Mouse (Mus musculus) erythroid progenitor cell, adult 5-6 weeks (primary cell): Measurements from ENCODE around the gene Il2. TPM values are rescaled to one million over a fixed set of nuclear protein-coding genes. Genes with fewer than 3 reads are reported as not detected.

Experiments
- ATAC-seq: replicated peaks from 2 replicates; pipeline ENCODE4 v1.8.0; 2016; ENCODE audit warnings: moderate number of reproducible peaks, mild to moderate bottlenecking, moderate TSS enrichment, inconsistent platforms; ENCODE audit not compliant: poor library complexity, low FRiP score, severe bottlenecking
- total RNA-seq, 2 experiments: library from RNA; stranded (forward) in 1 of 2; stranded (reverse) in 1 of 2; fragments of 150-400 nt in 1 of 2; fragments of 186-747, 209-891 nt in 1 of 2; gene quantifications; 2 replicates each; pipeline versions ENCODE4 v1.2.3 to v1.2.4; 2015 to 2017; ENCODE audit warnings: low replicate concordance in 2 of 2

Il2 gene
- 1.3 TPM in 1 of 2 replicates, not detected in the other for total RNA-seq (2015; ENCODE audit: low replicate concordance)
- total RNA-seq (2017; ENCODE audit: low replicate concordance): not detected in 2 replicates

- ATAC-seq: no peak
Observed at GRCm38 (mm10) chr3:37125655-37126054, at the start of gene Il2. TSS of gene Il2 (minus strand) at chr3:37125959.

GRCm38 (mm10) chr3:37174711-37175572, 49.2 kb upstream of the Il2 start:
- ATAC-seq: no peak

DNA sequence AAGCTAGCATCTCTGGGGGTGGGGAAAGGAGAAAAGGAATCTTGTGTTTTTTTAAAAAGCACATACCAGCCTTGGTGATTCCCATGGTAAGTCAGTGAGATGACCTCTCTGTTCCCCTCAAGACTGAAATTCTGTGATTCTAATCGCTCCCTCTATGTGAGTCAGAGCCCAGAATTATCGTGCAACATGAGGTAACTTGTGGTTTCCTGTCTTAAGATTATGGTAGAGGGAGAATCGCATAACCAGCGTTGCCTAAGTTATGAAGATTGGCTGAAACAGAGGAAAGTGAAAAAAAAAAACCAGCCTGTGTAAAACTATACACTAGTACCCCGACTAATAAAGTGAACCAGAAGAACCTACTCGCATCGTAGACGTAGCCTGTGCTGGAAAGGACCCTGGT, 47.5 kb upstream of the Il2 start:
- no peak for ATAC-seq

DNA sequence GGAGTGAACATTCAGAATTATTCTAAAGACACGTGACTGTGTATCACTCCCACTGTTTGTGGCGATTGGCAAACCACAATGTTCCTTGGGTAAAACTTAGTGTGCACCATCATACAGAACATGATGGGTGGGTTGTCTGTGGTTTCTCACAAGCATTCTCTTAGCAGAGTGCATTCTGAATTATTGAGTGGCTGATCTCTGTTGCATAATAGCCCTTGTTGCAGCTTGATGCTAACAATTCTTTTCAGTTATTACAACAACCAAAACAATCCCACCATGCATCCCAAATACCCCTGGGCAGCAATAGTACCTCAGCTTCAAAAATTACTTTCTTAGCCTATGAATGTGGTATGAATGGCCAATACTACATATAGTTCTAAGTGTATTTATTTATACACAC, 43.5 kb upstream of the Il2 start:
- ATAC-seq: no peak

DNA sequence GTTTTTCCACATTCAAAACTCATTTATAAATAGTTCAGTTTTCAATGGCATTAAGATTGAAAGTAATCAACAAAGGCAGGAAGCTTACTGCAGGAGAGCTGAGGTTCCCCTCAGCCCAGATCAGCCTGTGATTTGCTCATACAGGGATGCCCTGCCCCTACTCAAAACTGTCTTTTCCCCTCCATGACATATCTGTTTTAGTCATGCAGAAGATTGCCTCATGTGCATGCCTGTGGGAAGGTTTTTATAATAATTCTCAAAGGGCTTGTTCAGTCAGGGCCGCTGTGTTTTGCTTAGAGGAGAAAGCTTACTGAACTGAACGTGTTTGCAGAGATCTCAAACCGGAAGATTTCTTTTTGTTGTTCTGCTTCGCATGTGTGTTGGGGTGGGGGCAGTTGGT, 35.3 kb upstream of the Il2 start:
- no peak for ATAC-seq

GRCm38 (mm10) chr3:37158246-37158645, 32.5 kb upstream of the Il2 start:
- ATAC-seq: no peak

DNA sequence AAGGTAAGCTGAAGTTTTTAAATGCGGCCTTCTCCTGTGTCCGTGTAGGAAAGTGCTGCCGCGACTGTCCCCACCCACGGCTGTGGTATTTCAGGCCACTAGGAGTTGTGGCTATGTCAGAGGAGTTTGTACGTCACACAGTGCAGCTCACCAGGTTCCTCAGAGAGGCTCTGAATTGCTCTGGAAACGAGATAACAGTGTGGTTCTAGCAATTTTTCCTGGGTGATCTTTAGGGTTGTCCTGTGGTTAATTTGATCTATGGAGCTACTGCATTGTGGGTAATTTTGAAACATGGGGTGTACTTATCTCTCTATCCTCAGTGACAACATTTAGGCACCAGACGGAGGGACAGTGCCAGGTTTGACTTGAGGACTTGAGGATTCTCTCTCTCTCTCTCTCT, 31.3 kb upstream of the Il2 start:
- ATAC-seq: no peak

DNA sequence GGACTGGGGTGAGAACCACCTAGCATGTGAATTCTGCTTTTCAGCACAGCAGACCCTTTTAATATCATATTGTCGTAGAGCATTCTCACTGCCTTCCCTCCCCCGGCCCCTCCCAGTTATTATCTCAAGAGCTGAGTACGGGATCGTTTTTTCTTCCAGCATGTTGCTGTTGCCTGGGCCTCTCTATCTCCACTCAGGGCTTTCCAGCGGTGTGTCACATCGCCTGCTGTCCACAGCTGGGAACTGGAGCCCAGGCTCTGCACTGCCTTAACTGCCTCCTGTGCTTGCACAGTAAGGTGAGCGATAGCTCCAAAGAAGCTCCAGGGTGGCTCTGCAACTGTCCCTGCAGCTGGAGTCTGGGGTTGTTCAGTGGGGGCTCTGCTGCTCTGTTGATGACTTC, 28.6 kb upstream of the Il2 start:
- no peak for ATAC-seq

- no peak for ATAC-seq
Observed at GRCm38 (mm10) chr3:37153004-37153403, 27.2 kb upstream of the Il2 start.

DNA sequence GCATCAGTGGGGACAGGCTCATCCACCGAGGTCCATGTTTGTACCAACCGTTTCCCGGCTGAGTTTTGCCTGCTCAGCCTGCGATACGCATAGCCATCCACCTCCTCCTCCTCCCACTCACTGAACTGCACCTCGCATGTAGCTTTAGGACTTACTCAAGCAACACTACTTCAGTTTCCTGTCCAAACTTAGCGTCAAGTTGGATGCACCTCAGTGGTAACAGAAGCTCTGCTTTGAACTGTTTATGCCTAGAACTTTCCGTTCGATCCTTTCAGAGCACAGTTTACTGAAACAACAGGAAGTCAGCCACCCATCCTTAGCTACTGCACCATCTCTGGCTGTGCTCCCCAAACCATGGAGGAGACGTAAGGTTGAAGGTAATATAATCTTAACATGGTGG, 26.5 kb upstream of the Il2 start:
- no peak for ATAC-seq

DNA sequence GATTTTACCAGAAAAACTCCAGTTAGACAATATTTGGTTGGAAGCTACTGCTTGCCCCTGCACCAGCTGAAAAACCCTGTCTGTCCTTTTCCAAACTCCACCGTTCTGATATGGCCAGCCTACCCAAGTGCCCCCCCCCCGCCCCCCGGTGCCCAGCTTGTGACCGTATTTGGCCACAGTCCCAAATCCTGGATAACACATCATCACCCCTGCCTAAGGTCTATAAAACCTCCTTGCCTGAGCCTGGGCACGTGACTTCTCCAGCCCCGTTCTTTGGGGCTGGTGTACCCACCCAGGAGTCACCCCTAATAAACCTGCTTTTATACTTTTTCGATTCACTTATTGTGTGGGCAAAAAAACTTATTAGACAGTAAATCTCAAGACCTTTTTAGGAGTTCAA, 21.1 kb upstream of the Il2 start:
- ATAC-seq: no peak

DNA sequence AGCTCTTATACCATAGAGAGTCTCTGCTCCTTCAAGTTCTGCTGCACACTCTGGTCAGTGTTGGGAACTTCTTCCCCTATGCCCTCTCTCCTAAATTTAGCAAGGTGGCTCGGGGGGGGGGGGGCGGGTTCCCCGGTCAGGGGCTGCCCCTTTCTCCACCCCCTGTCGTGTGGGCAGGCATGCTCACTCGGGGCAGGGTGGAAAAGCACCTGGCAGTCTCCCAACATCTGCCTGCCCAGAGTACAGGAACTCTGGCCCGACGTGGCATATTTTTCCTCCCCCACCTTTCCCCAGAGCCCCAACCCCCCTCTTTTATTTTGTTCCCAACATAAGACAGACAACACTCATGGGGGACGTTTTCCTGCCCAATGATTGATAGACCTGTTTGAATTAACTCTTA, 20.6 kb upstream of the Il2 start:
- ATAC-seq: no peak

DNA sequence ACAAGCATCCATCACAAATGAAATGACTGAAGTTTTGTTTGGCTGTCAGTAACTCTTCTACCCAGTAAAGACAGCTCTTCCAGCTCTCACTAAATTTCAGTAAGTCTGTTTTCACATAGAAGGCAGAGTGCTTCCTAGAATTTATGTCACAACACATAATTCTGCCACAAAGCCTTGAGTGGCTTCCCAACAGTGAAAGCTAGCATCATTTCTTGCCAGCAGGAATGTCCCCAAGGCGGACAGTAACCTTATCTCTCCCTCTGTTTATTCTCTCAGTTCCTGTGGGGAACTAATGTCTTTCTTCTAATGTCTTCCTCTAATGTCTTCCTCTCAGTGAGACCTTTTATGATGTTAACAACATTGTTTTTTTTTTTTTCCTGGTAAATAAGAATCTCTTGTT, 19.2 kb upstream of the Il2 start:
- no peak for ATAC-seq

DNA sequence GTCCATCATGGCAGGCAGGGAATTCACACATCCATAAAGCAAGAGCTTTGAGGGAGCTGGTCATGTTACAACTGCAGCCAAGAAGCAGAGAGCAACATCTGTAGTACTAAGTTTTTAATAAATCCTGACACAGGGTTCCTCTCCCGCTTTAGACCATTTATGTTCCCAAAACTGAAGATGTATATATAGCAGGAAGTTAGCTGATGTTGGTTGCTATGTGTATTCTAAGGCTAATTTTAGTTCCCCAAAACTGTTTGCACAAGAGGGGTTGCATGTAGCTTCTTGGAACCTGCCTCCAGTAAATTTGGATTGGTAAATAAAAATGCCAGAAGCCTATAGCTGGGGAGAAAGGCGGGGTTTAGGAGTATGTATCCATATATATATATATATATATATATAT, 16.1 kb upstream of the Il2 start:
- no peak for ATAC-seq

DNA sequence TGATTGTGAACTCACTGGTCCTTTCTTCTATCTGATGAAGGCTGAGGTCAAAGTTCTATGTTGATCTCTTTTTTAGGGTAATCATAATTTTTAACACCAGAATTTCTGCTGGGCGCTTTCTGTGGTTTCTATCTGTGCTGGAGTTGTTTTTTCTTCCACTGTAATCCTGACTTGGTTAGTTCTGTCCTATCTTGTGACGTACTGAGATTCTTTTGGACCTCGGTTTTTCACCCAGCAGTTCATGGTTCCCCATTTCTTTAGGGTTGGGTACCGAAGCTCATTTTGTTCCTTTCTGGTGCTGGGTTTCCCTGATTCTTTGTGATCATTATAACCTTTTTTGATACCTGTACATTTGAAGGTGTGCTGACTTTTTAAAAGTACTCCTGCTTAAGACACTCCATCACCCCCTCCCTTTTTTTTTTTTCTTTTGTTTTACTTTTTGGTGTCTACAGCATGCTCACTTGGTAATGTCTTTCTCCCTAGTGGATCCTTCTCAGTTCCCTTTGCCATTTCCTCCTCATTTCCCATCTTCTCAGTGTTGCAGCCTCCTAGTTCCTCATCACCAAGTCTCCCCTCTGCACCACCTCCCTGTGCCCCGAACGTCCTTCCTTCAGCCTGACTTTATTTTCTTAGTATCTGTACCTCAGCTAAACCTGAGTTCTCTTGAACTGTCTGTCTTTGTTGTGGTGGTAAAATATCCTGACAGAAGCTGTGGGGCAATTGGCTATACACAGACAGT, 14.6 kb upstream of the Il2 start:
- no peak for ATAC-seq

DNA sequence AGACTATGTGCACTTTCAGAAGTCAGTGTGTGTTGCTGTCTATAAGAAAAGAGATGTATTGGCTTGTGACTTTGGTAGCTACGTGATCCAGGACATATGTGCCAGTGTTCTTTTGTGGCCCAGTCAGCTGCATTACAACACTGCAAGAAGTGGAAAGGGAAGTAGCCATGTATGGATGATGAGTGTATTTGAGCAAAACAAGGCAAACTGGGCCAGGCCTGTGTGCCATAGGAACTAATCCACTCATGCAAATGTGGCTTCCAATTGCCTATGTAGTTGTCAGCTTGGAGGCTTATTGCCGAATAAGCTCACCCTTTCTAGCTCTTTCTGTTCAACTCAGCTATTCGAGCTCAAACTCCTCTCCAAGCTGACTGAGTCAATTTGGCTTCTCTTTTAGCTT, 13.4 kb upstream of the Il2 start:
- no peak for ATAC-seq

- no peak for ATAC-seq
Observed at GRCm38 (mm10) chr3:37137231-37137630, 11.5 kb upstream of the Il2 start.

- ATAC-seq: no peak
Observed at GRCm38 (mm10) chr3:37129063-37129462, 3.3 kb upstream of the Il2 start.

DNA sequence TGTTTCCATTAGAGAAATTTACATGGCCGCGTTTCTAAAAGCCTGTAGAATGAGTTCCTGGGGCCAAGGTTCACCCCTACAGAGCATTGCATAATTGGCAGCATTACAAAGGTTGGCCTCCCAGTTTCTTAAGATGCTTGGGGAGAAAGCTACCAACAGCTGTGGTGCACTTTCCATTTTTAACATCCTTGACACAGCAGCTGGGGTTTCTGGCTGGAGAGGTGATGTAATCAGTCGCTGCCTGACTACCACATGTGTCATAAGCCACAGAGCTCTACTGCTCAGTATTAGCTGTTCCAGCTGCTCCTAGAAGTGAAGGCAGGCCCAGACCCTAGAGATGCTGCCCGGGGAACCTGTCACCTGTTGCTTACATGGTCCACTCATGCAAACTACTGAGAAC, 2.5 kb upstream of the Il2 start:
- ATAC-seq: no peak

DNA sequence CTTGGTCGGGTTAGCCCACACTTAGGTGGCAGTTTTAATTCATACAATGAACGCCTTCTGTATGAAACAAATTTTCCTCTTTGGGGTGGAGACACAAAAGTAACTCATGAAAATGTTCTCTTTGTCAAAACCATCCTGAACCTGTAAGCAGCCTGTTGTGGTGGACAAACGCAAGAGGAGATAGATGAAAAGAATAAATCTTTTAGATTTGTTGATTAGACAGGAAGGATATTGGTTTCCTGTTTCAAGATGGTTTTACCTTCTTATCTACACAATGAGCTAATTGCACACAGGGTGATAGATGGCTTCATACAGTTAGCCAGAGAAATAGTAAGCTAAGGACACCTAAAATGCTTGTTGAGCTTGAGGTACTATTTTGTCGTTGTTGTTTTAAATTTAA, 403 bp upstream of the Il2 start:
- no peak for ATAC-seq

DNA sequence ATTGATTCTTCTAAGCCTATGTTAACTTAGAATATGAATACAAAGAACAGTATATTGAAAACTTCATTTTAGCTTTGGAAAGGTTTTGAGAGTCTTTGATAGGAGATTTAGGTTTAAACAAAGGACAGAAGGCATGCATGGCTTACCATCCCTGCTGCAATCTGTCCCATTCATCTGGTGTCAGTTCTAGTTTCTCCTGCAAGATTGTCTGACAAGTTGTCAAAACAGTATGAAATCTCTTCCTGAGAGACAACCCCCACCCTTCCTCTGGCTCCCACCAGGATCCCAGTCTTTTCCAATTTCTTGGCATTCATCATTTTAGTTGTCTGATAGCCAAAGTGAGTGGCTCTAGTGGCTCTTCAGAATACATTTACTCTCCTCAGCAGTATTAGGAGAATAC, 35.0 kb downstream of the Il2 start:
- no peak for ATAC-seq
